Mouse (Mus musculus) embryonic stem cell, embryonic (primary cell): ENCODE results near the gene Gal3st2.
"Not testable (repeated sequence)": the region's sequence is repeated elsewhere in the genome, so short reads cannot be mapped to it uniquely, and the experiment has no call there.

Experiments
- CTCF ChIA-PET, 4 experiments: fragments of 300-600 bp in 2 of 4; fragments of 350-600 bp in 2 of 4; sonication (Branson Sonifier 250); formaldehyde crosslinking; loops; one replicate each; lab custom pipeline; 2022; ENCODE audit warnings: inconsistent platforms in 2 of 4; lab: Charles Lee
- POLR2A ChIA-PET, 4 experiments: fragments of 300-600 bp in 2 of 4; fragments of 350-600 bp in 2 of 4; sonication (Branson Sonifier 250); formaldehyde crosslinking; loops; one replicate each; lab custom pipeline; 2022; ENCODE audit warnings: antibody characterized with exemption in 4 of 4, inconsistent platforms in 1 of 4; lab: Charles Lee

Gene Gal3st2

GRCm38 (mm10) chr1:93861048-93861447 lies at the start of gene Gal3st2:
Gene Gal3st2 (plus strand): TSS chr1:93861306.
- CTCF ChIA-PET, POLR2A ChIA-PET: not testable (repeated sequence)

- CTCF ChIA-PET = no interaction called here
- POLR2A ChIA-PET = interaction anchor here in 2 of 4 experiments (1.1 to 3.5 kb wide), 4 partner anchors 8 to 13 kb away, joined by 3 to 34 read pairs (median 6); partner anchors contain the start of genes D2hgdh (in 2 of the 2), Dtymk (in 1 of the 2) and Ing5 (in 1 of the 2)
These were observed 49.5 kb upstream of the Gal3st2 start for GRCm38 (mm10) chr1:93811495-93812039.

GRCm38 (mm10) chr1:93817823-93818532 lies 43.1 kb upstream of the Gal3st2 start:
- CTCF ChIA-PET = interaction anchor here in 3 of 4 experiments (0.5 to 1.5 kb wide), 4 partner anchors 10 to 91 kb away, joined by 3 to 5 read pairs (median 3); no protein-coding TSS in a partner anchor
- POLR2A ChIA-PET = interaction anchor here in 2 of 4 experiments (1.1 to 2.9 kb wide), 10 partner anchors 7 to 58 kb away, joined by 3 to 12 read pairs (median 7); partner anchors contain the start of genes Ing5 (in 2 of the 2), D2hgdh (in 1 of the 2) and Dtymk (in 1 of the 2)

- ChIA-PET CTCF (interaction anchor here in 2 of 4 experiments (0.5 to 0.8 kb wide), 2 partner anchors 9 to 15 kb away, joined by 3 to 5 read pairs; no protein-coding TSS in a partner anchor), POLR2A (interaction anchor here in 2 of 4 experiments (1.2 to 3.0 kb wide), 4 partner anchors 15 to 23 kb away, joined by 4 to 22 read pairs (median 11); partner anchors contain the start of genes Ing5 (in 2 of the 2) and Dtymk (in 1 of the 2))
These were observed 42.4 kb upstream of the Gal3st2 start for GRCm38 (mm10) chr1:93818722-93819121.

GRCm38 (mm10) chr1:93823796-93824495 lies 37.2 kb upstream of the Gal3st2 start:
- POLR2A ChIA-PET = interaction anchor here in 3 of 4 experiments (0.9 to 3.6 kb wide), 14 partner anchors 8 to 481 kb away, joined by 3 to 34 read pairs (median 6); partner anchors contain the start of genes Dtymk (in 2 of the 3), Atg4b (in 1 of the 3), Ing5 (in 1 of the 3) and Pask (in 1 of the 3)

GRCm38 (mm10) chr1:93824609-93825008 lies 36.5 kb upstream of the Gal3st2 start, which contains the start of gene D2hgdh:
Gene D2hgdh (plus strand): TSS chr1:93824909.
- CTCF ChIA-PET = interaction anchor here in 2 of 4 experiments (0.6 to 0.9 kb wide), 2 partner anchors 81 to 313 kb away, joined by 4 to 18 read pairs; partner anchors contain the start of gene Farp2 (in 1 of the 2)
- POLR2A ChIA-PET = interaction anchor here in 3 of 4 experiments (0.9 to 3.6 kb wide), 19 partner anchors 8 to 482 kb away, joined by 3 to 34 read pairs (median 5); partner anchors contain the start of genes Dtymk (in 2 of the 3), Atg4b (in 1 of the 3), Farp2 (in 1 of the 3) and Ing5 (in 1 of the 3)

More at GRCm38 (mm10) chr1:93823796-93824495, 37.2 kb upstream of the Gal3st2 start:
- CTCF ChIA-PET = no interaction called here

GRCm38 (mm10) chr1:93825105-93825674 lies 35.9 kb upstream of the Gal3st2 start:
- ChIA-PET POLR2A (interaction anchor here in 3 of 4 experiments (0.7 to 3.6 kb wide), 21 partner anchors 8 to 482 kb away, joined by 3 to 34 read pairs (median 5); partner anchors contain the start of genes Ing5 (in 3 of the 3), Dtymk (in 2 of the 3), Atg4b (in 1 of the 3) and Farp2 (in 1 of the 3)), CTCF (interaction anchor here in 2 of 4 experiments (0.6 to 0.9 kb wide), 2 partner anchors 82 to 313 kb away, joined by 4 to 18 read pairs; partner anchors contain the start of gene Farp2 (in 1 of the 2))

GRCm38 (mm10) chr1:93825771-93826539 lies 35.2 kb upstream of the Gal3st2 start:
- POLR2A ChIA-PET = interaction anchor here in 3 of 4 experiments (0.6 to 3.6 kb wide), 22 partner anchors 9 to 314 kb away, joined by 3 to 34 read pairs (median 6); partner anchors contain the start of genes Ing5 (in 3 of the 3), Dtymk (in 2 of the 3) and Farp2 (in 1 of the 3)

GRCm38 (mm10) chr1:93826540-93826835 lies 34.6 kb upstream of the Gal3st2 start:
- CTCF ChIA-PET = interaction anchor here in 1 of 4 experiments (0.6 kb wide), 2 partner anchors 313 to 579 kb away, joined by 3 to 4 read pairs; no protein-coding TSS in a partner anchor
- POLR2A ChIA-PET = interaction anchor here in 3 of 4 experiments (0.6 to 2.8 kb wide), 4 partner anchors 11 to 254 kb away, joined by 3 to 29 read pairs (median 6); partner anchors contain the start of genes Dtymk (in 1 of the 3) and Ing5 (in 1 of the 3)

More at GRCm38 (mm10) chr1:93825771-93826539, 35.2 kb upstream of the Gal3st2 start:
- CTCF ChIA-PET = interaction anchor here in 2 of 4 experiments (0.6 to 0.9 kb wide), 3 partner anchors 83 to 578 kb away, joined by 3 to 4 read pairs (median 4); no protein-coding TSS in a partner anchor

GRCm38 (mm10) chr1:93832754-93833360 lies 28.2 kb upstream of the Gal3st2 start:
- POLR2A ChIA-PET = interaction anchor here in 1 of 4 experiments (0.6 to 0.7 kb wide), 2 partner anchors 148 to 246 kb away, joined by 3 read pairs; no protein-coding TSS in a partner anchor
- CTCF ChIA-PET = interaction anchor here (0.6 to 1.3 kb wide), 5 partner anchors 245 to 394 kb away, joined by 3 to 9 read pairs (median 3); no protein-coding TSS in a partner anchor

GRCm38 (mm10) chr1:93834671-93835150 lies 26.4 kb upstream of the Gal3st2 start:
- POLR2A ChIA-PET = interaction anchor here in 1 of 4 experiments (1.1 kb wide), 1 partner anchor 33 kb away, joined by 5 read pairs; the partner anchor contains the start of gene Dtymk
- CTCF ChIA-PET = no interaction called here

- CTCF ChIA-PET = no interaction called here
- POLR2A ChIA-PET = no interaction called here
These were observed 25.9 kb upstream of the Gal3st2 start for GRCm38 (mm10) chr1:93835211-93835610.

- POLR2A ChIA-PET = interaction anchor here in 1 of 4 experiments (0.6 kb wide), 1 partner anchor 324 kb away, joined by 3 read pairs; the partner anchor contains the start of gene Farp2
- CTCF ChIA-PET = no interaction called here
These were observed 25.1 kb upstream of the Gal3st2 start for GRCm38 (mm10) chr1:93835876-93836531.

- CTCF ChIA-PET = no interaction called here
- POLR2A ChIA-PET = interaction anchor here in 1 of 4 experiments (0.6 kb wide), 1 partner anchor 325 kb away, joined by 3 read pairs; the partner anchor contains the start of gene Farp2
These were observed 24.6 kb upstream of the Gal3st2 start for GRCm38 (mm10) chr1:93836532-93836913.

- ChIA-PET POLR2A (interaction anchor here in 1 of 4 experiments (0.7 kb wide), 1 partner anchor 9 kb away, joined by 3 read pairs; no protein-coding TSS in a partner anchor), CTCF (no interaction called here)
These were observed 23.8 kb upstream of the Gal3st2 start for GRCm38 (mm10) chr1:93837335-93837734.
